Mouse (Mus musculus) CD4-positive helper T cell, adult 2 months (primary cell): Measurements from ENCODE around the gene Egfem1.

Experiments
- DNase-seq: peaks from one replicate; pipeline ENCODE4 v3.0.0-alpha.2; 2012; ENCODE audit warnings: low read depth, missing footprints, low spot score

Gene Egfem1

DNA sequence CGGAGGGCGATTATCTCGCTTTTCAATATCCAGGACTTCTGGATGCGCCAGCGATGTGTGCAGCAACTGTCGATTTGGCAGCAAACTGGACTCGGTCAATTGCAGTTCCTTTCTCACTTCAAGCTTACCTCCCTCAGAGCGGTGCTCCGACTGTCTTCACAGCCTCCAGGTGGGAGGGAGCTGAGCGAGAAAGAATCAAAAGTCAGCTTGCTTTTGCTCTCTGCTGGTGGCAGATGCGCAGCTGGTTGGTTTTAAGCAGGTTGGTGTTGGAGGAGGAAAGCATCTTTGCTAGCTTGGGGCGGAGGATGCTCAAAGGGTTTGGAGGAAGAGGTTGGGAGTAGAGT lies at the start of gene Egfem1:
Egfem1 (plus strand) TSS at position 72 of the 344 bp plus-strand sequence.
- no peak for DNase-seq

- DNase-seq: no peak
Measured at GRCm38 (mm10) chr3:29033107-29033506, 48.7 kb upstream of the Egfem1 start.

- DNase-seq: no peak
Measured at GRCm38 (mm10) chr3:29036146-29036545, 45.7 kb upstream of the Egfem1 start.

DNA sequence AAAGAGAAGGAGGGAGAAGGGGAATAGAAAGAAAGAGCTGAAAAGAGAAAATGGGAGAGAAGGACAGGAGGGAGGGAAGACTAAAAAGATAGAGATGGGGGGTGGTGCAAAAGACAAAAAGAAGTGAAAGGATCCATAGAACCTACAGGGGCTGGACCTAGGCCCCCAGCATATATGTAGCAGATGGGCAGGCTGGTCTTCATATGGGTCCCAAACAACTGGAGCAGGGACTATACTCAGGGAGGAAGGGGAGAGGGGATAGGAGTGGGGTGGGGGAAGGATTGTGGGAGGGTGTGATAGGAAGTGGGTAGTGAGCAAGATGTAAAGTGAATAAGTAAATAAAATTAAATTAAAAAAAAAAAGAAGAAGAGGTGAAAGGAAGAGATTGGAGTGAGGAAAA lies 45.2 kb upstream of the Egfem1 start:
- no peak for DNase-seq

DNA sequence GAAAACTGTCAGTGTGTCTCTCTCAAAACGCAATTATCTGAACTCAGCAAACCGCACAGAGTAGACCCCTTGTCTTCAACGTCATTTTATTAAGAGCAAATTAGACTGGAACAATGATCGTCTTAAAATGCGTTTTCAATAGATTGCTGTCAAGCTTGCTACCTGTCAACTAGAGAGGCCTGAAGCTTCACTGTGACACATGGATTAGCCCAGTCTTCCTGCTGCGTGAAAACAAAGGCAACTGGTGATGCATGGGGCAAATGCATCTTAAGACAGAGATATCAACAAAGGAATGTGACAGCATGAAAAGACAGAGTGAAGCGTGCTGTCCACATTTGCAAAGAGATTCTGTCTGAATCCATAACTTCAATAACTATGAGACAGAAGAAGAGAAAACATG lies 41.8 kb upstream of the Egfem1 start:
- DNase-seq: no peak

DNA sequence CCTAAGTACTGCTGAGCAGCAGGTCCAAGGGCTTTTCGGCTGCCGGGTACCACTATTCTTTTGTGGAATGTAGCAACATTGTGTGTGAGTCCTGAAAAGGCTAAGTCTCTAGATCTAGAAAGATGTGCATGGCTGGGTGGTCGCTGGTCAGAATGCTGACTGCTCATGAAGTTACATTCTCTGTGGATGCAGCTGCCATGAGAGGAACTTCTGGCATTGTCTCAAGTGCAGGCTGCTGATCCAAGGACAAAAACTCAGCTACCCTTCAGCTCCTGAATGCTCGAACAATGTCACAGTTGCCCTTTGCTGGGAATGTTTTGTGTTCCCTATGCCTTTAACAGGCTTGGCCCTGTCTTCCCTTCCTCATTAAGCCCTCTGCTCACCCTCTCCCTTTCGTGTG lies 35.5 kb upstream of the Egfem1 start:
- DNase-seq: no peak

DNA sequence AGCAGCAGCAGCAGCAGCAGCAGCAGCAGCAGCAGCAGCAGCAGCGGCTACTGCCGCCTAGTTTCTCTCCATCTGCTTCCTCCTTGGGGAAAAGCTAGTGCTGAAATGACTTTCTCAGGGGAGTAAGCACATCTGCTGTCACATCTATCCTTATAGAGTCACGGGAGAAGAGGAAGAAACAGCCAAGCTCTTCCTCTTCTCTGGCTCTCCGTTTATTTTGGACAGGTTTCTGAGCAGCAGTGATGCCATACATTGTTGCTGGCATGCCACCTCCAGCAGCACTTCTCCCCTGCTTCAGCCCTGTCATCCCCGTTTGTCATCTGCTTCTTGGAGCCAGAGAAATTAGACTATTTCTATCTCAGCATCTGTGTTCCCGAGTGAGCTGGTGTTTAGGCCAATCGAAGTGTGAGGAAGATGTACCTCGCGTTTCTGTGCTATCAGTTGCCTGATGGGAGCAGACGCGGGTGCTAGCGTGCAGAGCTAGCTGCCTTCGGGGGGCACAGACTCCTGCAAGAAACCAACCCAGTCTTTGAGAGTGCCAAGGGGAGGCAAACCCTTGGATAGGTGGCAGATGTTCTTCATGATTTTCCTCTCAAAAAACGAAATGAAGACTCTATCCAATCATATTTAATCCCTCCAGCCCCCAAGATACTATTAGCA lies 34.4 kb upstream of the Egfem1 start:
- no peak for DNase-seq

- no peak for DNase-seq
Measured at GRCm38 (mm10) chr3:29063156-29063555, 18.7 kb upstream of the Egfem1 start.

GRCm38 (mm10) chr3:29068428-29069098 lies 13.3 kb upstream of the Egfem1 start:
- DNase-seq: no peak

- no peak for DNase-seq
Measured at GRCm38 (mm10) chr3:29071315-29071714, 10.5 kb upstream of the Egfem1 start.

GRCm38 (mm10) chr3:29081517-29081916 lies 306 bp upstream of the Egfem1 start:
- no peak for DNase-seq

GRCm38 (mm10) chr3:29082296-29082995 lies 623 bp downstream of the Egfem1 start:
- DNase-seq: peak; percentile 2

DNA sequence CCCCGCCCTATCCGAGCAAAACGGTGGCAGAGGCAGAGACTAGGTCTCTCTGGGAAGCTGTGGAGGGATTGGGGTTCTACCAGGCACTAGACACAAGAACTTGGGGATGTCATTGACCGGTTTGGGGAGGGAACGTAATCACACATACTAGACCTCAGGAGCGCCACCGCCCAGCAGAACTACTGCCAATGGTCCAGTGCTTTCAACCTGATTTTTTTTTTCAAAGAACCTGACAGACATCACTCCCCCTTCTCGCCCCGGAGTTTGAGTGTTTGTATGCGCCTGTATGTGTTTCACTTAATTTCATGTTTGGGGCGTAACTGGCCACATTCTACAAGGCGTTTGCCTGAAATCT lies 1.1 kb downstream of the Egfem1 start:
- no peak for DNase-seq

GRCm38 (mm10) chr3:29098467-29098866 lies 16.6 kb downstream of the Egfem1 start:
- no peak for DNase-seq

- no peak for DNase-seq
Measured at GRCm38 (mm10) chr3:29106016-29106723, 24.3 kb downstream of the Egfem1 start.

DNA sequence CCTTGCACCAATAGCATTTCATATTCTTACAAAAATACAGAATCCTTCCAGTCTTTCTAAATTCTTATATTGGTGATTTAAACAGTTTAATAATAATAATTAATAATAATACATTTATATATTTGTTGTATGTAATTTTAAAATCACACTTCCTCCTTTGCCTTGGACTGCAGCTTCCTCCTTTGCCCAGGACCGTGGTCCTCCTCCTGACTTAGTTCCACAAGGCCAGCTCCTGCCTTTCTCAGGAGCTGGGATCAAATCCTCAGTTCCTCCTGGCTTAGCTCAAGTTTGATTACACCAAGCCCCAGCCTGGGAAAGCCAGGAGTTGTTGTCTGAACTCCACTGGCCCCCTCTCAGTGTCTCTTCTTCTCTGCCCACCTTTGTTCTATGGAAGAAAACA lies 25.3 kb downstream of the Egfem1 start:
- no peak for DNase-seq

DNA sequence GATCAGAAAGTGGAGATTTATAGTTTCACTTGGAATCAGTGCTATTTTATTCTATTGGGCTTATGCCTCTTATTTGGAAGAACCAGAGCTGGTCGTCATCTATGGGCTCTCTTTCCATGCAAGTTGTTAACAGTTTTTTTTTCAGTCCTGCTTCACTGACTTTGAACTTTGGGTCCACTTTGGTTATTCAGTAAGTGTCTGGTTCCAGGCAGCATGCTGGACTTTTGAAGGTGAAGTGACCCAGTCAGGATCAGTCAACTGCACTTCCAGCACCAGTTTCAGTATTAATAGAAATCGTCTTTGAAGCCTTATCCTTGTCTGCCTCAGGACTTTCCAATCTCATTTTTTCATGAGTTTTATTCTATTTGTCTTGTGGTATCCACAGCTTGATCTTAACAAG lies 28.5 kb downstream of the Egfem1 start:
- DNase-seq: no peak

DNA sequence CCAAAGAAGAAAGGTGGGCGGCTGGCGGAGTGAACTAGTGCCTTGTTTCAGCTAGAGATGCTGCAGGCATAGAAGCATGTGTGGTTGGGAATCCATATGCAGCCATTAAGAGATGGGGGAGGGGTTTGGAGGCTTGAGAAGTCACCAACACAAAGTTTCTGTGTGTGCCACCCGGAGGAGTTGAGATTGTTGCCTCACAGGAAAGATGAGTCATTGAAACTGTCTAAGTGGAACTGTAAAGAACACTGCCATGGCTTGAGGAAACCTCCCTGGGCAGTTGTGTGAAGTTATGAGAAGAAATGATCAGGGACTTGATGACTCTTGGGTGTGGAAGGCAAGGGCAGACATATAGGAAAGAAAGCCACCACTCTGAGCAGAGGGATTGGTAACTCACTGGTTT lies 32.7 kb downstream of the Egfem1 start:
- DNase-seq: no peak

GRCm38 (mm10) chr3:29117379-29117778 lies 35.6 kb downstream of the Egfem1 start:
- DNase-seq: no peak

GRCm38 (mm10) chr3:29122556-29122955 lies 40.7 kb downstream of the Egfem1 start:
- no peak for DNase-seq

GRCm38 (mm10) chr3:29132054-29132931 lies 50.5 kb downstream of the Egfem1 start:
- DNase-seq: no peak
